Mouse (Mus musculus): ENCODE measurements at regions not wholly inside any gene's neighbourhood (a gene's known extent, or its start where the extent isn't known, plus 50 kb on each side); places are given as distances from the start of the nearest gene placed in this dataset.

DNA sequence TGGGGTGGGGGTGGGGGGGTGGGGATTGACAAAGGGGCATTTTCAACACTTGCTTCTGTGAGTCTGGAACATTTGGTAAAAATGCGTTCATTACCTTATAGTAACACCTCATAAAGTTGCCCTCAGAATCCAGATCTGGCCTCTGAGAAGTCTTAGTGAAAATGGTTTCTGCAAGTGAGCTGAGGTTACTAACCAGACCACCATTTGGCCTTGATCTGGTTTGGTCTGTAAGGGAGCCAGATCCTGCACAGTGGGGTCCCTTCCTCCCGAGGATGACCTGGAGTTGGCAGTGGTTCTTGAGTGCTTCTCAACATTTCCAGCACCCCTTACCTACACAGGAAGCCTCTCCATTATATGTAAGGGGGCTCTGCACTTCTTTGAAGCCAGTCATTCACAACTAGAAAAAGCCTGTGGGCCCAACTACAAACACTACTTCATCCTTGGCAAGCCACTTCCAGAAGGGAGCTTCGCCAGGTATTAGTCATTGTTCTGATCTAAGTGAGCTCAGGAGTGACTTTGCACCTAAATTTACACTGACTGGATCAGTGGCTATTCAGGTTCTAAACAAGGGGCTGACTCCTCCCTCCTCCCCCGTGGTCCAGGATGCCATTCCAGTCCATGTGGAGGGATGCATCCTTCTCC is 94.3 kb upstream of the Cox10 start:
- 49% methylated on average over 4 of the region's 4 CpGs for WGBS
- no peaks in the 10 kb centered on the region for H3K4me1 ChIP-seq (ENCODE audit: insufficient read depth, low read depth, low read length)
- H3K36me3 ChIP-seq (ENCODE audit: insufficient read depth, low read length), result no peaks in the 10 kb centered on the region
- ATAC-seq (no peak), DNase-seq (ENCODE audit: low spot score) (no peak)
- H3K4me3 ChIP-seq (ENCODE audit: low read depth, low read length), result no peak overlapping the region
- no peak overlapping the region for H3K4me2 ChIP-seq (replicated peaks; ENCODE audit: low read depth, low read length)
- no peaks in the 10 kb centered on the region for H3K9me3 ChIP-seq (ENCODE audit: low read length)
- no peak overlapping the region for H3K9ac ChIP-seq (replicated peaks; ENCODE audit: low read depth)
- no peaks in the 10 kb centered on the region for H3K27me3 ChIP-seq (replicated peaks; ENCODE audit: insufficient read depth, low read length)
- TF ChIP-seq EP300 (IDR thresholded peaks at IDR 0.05), result no peak
- TF ChIP-seq CTCF (IDR thresholded peaks at IDR 0.05), result no peak
- no peak overlapping the region for H3K27ac ChIP-seq (ENCODE audit: low read length)

GRCm38 (mm10) chr11:64172926-64173325 is 93.7 kb upstream of the Cox10 start:
- Histone ChIP-seq H3K9ac (replicated peaks; ENCODE audit: low read depth) (no peak overlapping the region), H3K36me3 (ENCODE audit: insufficient read depth, low read length) (no peaks in the 10 kb centered on the region), H3K4me1 (ENCODE audit: insufficient read depth, low read depth, low read length) (no peaks in the 10 kb centered on the region), H3K27ac (ENCODE audit: low read length) (no peak overlapping the region), H3K4me3 (ENCODE audit: low read depth, low read length) (no peak overlapping the region), H3K4me2 (replicated peaks; ENCODE audit: low read depth, low read length) (no peak overlapping the region), H3K9me3 (ENCODE audit: low read length) (no peaks in the 10 kb centered on the region), H3K27me3 (replicated peaks; ENCODE audit: insufficient read depth, low read length) (no peaks in the 10 kb centered on the region)
- TF ChIP-seq CTCF (IDR thresholded peaks at IDR 0.05) (no peak), EP300 (IDR thresholded peaks at IDR 0.05) (no peak)
- ATAC-seq, result no peak
- 85% methylated on average over 5 of the region's 5 CpGs for WGBS
- DNase-seq (ENCODE audit: low spot score), result no peak

- WGBS, result 33% methylated on average over 8 of the region's 8 CpGs
- Histone ChIP-seq H3K27ac (ENCODE audit: low read length) (no peak overlapping the region), H3K9ac (replicated peaks; ENCODE audit: low read depth) (no peak overlapping the region), H3K9me3 (ENCODE audit: low read length) (no peaks in the 10 kb centered on the region), H3K27me3 (replicated peaks; ENCODE audit: insufficient read depth, low read length) (no peaks in the 10 kb centered on the region), H3K4me3 (ENCODE audit: low read depth, low read length) (no peak overlapping the region), H3K4me2 (replicated peaks; ENCODE audit: low read depth, low read length) (no peak overlapping the region), H3K36me3 (ENCODE audit: insufficient read depth, low read length) (no peaks in the 10 kb centered on the region), H3K4me1 (ENCODE audit: insufficient read depth, low read depth, low read length) (no peaks in the 10 kb centered on the region)
- no peak for ATAC-seq
- peak; percentile 23 for DNase-seq (ENCODE audit: low spot score)
- no peak for TF ChIP-seq EP300 (IDR thresholded peaks at IDR 0.05)
- no peak for TF ChIP-seq CTCF (IDR thresholded peaks at IDR 0.05)
These were observed 89.4 kb upstream of the Cox10 start for GRCm38 (mm10) chr11:64168626-64169025.

- DNase-seq (ENCODE audit: low spot score), result no peak
These were observed 85.5 kb upstream of the Cox10 start for GRCm38 (mm10) chr11:64164796-64165195.

GRCm38 (mm10) chr11:64158281-64158680 is 79.0 kb upstream of the Cox10 start:
- Histone ChIP-seq H3K9ac (replicated peaks; ENCODE audit: low read depth) (no peak overlapping the region), H3K36me3 (ENCODE audit: insufficient read depth, low read length) (no peaks in the 10 kb centered on the region), H3K27me3 (replicated peaks; ENCODE audit: insufficient read depth, low read length) (no peaks in the 10 kb centered on the region), H3K4me3 (ENCODE audit: low read depth, low read length) (no peak overlapping the region), H3K27ac (ENCODE audit: low read length) (no peak overlapping the region), H3K4me1 (ENCODE audit: insufficient read depth, low read depth, low read length) (no peaks in the 10 kb centered on the region), H3K9me3 (ENCODE audit: low read length) (no peaks in the 10 kb centered on the region), H3K4me2 (replicated peaks; ENCODE audit: low read depth, low read length) (no peak overlapping the region)
- DNase-seq (ENCODE audit: low spot score) (no peak), ATAC-seq (no peak)
- WGBS, result 80% methylated on average over 5 of the region's 5 CpGs
- TF ChIP-seq EP300 (IDR thresholded peaks at IDR 0.05) (no peak), CTCF (IDR thresholded peaks at IDR 0.05) (no peak)

More at GRCm38 (mm10) chr11:64164796-64165195, 85.5 kb upstream of the Cox10 start:
- H3K27me3 ChIP-seq (replicated peaks; ENCODE audit: insufficient read depth, low read length), result no peaks in the 10 kb centered on the region
- H3K27ac ChIP-seq (ENCODE audit: low read length), result no peak overlapping the region
- H3K4me2 ChIP-seq (replicated peaks; ENCODE audit: low read depth, low read length), result no peak overlapping the region
- TF ChIP-seq EP300 (IDR thresholded peaks at IDR 0.05), result no peak
- TF ChIP-seq CTCF (IDR thresholded peaks at IDR 0.05), result no peak
- H3K9ac ChIP-seq (replicated peaks; ENCODE audit: low read depth), result no peak overlapping the region
- H3K36me3 ChIP-seq (ENCODE audit: insufficient read depth, low read length), result no peaks in the 10 kb centered on the region
- H3K4me3 ChIP-seq (ENCODE audit: low read depth, low read length), result no peak overlapping the region
- H3K4me1 ChIP-seq (ENCODE audit: insufficient read depth, low read depth, low read length), result no peaks in the 10 kb centered on the region
- no peak for ATAC-seq
- 41% methylated on average over 6 of the region's 6 CpGs for WGBS
- H3K9me3 ChIP-seq (ENCODE audit: low read length), result no peaks in the 10 kb centered on the region

- Histone ChIP-seq H3K4me3 (ENCODE audit: low read depth, low read length) (no peak overlapping the region), H3K9ac (replicated peaks; ENCODE audit: low read depth) (no peak overlapping the region), H3K9me3 (ENCODE audit: low read length) (no peaks in the 10 kb centered on the region), H3K4me1 (ENCODE audit: insufficient read depth, low read depth, low read length) (no peaks in the 10 kb centered on the region), H3K36me3 (ENCODE audit: insufficient read depth, low read length) (no peaks in the 10 kb centered on the region), H3K4me2 (replicated peaks; ENCODE audit: low read depth, low read length) (no peak overlapping the region), H3K27me3 (replicated peaks; ENCODE audit: insufficient read depth, low read length) (no peaks in the 10 kb centered on the region), H3K27ac (ENCODE audit: low read length) (no peak overlapping the region)
- no peak for ATAC-seq
- 62% methylated on average over 7 of the region's 7 CpGs for whole genome bisulfite sequencing
- no peak for TF ChIP-seq CTCF (IDR thresholded peaks at IDR 0.05)
- TF ChIP-seq EP300 (IDR thresholded peaks at IDR 0.05), result no peak
- DNase-seq (ENCODE audit: low spot score), result no peak
These were observed 77.4 kb upstream of the Cox10 start for GRCm38 (mm10) chr11:64156640-64157039.

DNA sequence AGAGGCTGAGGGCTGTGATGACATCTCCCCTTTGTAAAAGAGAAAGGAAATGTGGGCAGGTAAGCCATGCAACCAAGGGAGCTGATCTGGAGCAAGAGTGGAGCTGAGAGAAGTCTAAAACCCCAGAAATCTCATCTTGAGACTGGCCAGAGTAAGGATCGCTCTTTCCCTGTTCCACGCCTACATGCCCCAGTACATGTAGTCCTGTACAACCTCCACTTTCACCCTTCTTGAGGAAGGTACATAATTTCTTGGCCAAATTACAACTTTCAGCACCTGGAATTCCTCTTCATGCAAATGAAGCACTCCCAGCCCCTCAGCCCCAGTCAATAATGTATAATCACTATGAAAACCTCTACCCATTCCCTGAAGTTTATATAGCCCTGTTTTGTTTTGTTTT is 60.2 kb upstream of the Cox10 start:
- H3K36me3 ChIP-seq (ENCODE audit: insufficient read depth, low read length), result no peaks in the 10 kb centered on the region
- WGBS, result 59% methylated on average over 2 of the region's 2 CpGs
- H3K4me3 ChIP-seq (ENCODE audit: low read depth, low read length), result no peak overlapping the region
- H3K9me3 ChIP-seq (ENCODE audit: low read length), result no peaks in the 10 kb centered on the region
- no peak overlapping the region for H3K9ac ChIP-seq (replicated peaks; ENCODE audit: low read depth)
- ATAC-seq, result peak; percentile 85
- H3K27me3 ChIP-seq (replicated peaks; ENCODE audit: insufficient read depth, low read length), result no peaks in the 10 kb centered on the region
- H3K4me2 ChIP-seq (replicated peaks; ENCODE audit: low read depth, low read length), result no peak overlapping the region
- peak; percentile 79 for DNase-seq (ENCODE audit: low spot score)
- no peaks in the 10 kb centered on the region for H3K4me1 ChIP-seq (ENCODE audit: insufficient read depth, low read depth, low read length)
- H3K27ac ChIP-seq (ENCODE audit: low read length), result no peak overlapping the region
- peak; percentile 88 for TF ChIP-seq EP300 (IDR thresholded peaks at IDR 0.05)
- TF ChIP-seq CTCF (IDR thresholded peaks at IDR 0.05), result no peak
